Mouse (Mus musculus) erythroblast, embryonic 14.5 days (primary cell): ENCODE data around the gene Ntpcr.

ENCODE experiments used
- GATA1 ChIP-seq: IDR thresholded peaks from 2 replicates; pipeline ENCODE4 v1.6.1; 2012; ENCODE audit warnings: low read length, inconsistent platforms, mixed read lengths
- TAL1 ChIP-seq: IDR thresholded peaks from 3 replicates; pipeline ENCODE4 v1.6.1; 2012; ENCODE audit warnings: low read length, inconsistent platforms, mixed read lengths

DNA sequence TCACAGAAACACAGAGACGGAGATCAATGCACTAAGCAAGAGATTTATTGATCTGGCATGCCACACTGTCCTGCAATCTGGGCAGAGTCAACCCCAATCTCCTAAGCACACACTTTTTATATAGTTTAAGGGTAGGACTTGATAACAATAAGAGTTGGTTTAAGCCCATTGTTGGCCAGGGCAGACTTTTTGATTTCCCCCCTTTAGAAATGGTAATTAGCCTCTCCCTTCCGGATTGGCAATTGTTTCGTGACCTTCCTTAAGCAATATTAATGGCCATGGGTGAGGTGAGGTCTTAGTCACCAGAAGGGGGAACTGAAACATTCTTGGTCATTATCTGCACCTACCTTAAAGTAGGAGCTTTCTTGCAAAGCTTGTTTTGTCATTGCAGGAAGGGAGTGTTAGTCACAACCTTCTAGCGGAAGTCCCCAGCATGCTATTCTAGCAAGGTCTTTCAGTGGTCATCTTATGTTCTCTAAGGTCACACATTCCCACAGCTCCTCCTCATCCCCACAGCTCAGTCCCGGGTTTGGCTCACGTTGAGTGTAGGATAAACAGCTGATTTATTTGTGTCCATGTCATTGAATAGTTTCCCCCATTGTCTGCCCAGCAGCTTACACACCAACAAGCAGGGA is 30.3 kb upstream of the Ntpcr start:
- TF ChIP-seq GATA1: no peak
- TF ChIP-seq TAL1: no peak
